Mouse (Mus musculus) adrenal gland, adult 8-10 months (tissue): ENCODE results near the gene Lmf1. TPM values are rescaled to one million over a fixed set of nuclear protein-coding genes. Genes with fewer than 3 reads are reported as not detected.

Source experiments
- DNase-seq: peaks from one replicate; pipeline ENCODE4 v3.0.0; 2022
- total RNA-seq, 4 experiments: library from RNA; stranded (reverse); gene quantifications; 2 replicates each; pipeline ENCODE4 v1.2.4; 2022

Lmf1 gene
- total RNA-seq, 4 experiments from 2014 or later = 36.0 to 39.9 (median 38.2) TPM

GRCm38 (mm10) chr17:25608137-25608785, 29.4 kb downstream of the Lmf1 start:
- DNase-seq = no peak

GRCm38 (mm10) chr17:25608821-25609505, 30.1 kb downstream of the Lmf1 start:
- DNase-seq = no peak

GRCm38 (mm10) chr17:25609506-25609828, 30.6 kb downstream of the Lmf1 start:
- DNase-seq = no peak

DNA sequence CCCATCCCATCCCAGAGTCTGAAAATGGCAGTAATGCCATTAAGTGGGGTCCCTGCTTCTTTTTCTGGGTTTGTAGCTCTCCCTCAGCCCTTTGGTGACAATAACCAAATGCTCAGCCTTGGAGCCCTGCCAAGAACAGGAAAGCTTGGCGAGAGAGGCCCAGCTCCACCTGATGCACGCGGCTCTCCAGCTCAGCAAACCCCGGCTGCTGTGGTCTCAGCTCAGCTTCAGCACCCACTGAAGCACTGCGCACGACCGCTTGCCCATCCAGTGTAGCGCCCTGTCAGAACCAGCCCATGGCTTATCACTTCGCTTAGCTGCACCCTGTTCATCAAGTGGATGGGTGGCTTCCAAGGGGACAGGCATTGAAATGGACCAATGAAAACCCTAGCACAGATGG, 31.3 kb downstream of the Lmf1 start:
- DNase-seq = peak; percentile 8

GRCm38 (mm10) chr17:25612537-25612936, 33.7 kb downstream of the Lmf1 start:
- no peak for DNase-seq

GRCm38 (mm10) chr17:25613323-25613722, 34.4 kb downstream of the Lmf1 start:
- no peak for DNase-seq

GRCm38 (mm10) chr17:25614723-25615510, 36.0 kb downstream of the Lmf1 start:
- no peak for DNase-seq

- peak; percentile 25 for DNase-seq
Observed at GRCm38 (mm10) chr17:25618508-25619056, 39.7 kb downstream of the Lmf1 start.

GRCm38 (mm10) chr17:25623441-25623840, 44.6 kb downstream of the Lmf1 start:
- DNase-seq = no peak

GRCm38 (mm10) chr17:25623935-25624334, 45.0 kb downstream of the Lmf1 start:
- no peak for DNase-seq

DNA sequence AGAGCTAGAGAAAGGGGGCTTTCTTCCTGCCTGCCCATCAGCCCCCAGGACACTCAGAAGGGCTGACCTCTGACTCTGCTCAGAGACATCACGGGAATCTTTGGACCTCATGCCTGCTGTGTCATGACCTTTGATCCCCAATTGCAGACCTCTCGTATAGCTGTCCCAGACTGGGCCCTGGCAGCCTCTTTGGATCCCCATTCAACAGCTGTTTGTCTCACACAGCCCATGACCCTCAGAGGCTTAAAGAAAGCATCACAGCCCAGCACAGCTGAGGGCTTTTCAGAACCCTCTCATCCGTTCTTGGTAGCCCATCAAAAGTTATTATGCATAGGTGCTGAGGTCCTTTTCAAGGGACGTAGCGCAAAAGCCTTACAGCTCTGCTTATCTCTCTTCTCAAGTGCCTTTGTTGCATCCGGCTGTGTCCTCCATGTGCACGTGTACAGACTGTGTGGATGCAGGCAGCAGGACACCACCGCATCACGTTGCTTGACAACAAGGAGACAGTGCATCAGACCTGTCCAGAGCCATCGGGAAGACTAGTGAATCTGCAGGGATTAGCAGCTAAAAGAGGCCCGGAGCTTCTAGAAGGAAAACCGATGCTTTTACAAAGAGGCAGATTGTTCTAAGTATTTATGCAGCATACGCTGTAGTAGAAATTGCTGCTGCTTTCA, 45.7 kb downstream of the Lmf1 start:
- DNase-seq = no peak

DNA sequence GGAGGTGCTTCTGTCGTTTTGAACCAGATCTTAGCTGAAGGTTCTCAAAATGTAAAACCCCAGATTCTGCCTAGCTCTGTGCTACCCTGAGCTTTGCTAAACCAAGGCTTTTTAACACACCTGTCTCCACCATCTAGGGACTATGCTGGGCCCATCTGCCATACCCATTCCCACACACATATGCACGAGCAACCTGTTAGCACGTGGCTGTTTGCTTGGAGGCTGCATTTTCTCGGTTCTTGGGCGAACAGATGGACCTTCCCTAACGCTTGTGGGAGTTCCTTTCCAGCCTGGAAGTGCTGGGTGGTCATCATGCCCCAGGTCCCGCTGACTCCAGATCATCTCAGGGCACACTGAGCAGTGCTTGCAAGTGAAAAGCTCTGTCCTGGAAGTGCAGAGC, 46.4 kb downstream of the Lmf1 start:
- DNase-seq = no peak

GRCm38 (mm10) chr17:25626196-25627043, 47.5 kb downstream of the Lmf1 start:
- DNase-seq = no peak

- no peak for DNase-seq
Observed at GRCm38 (mm10) chr17:25630313-25630712, 51.4 kb downstream of the Lmf1 start.

- DNase-seq = no peak
Observed at GRCm38 (mm10) chr17:25634070-25634469, 55.2 kb downstream of the Lmf1 start.

GRCm38 (mm10) chr17:25635387-25635786, 56.5 kb downstream of the Lmf1 start:
- DNase-seq = no peak

- no peak for DNase-seq
Observed at GRCm38 (mm10) chr17:25635806-25636205, 56.9 kb downstream of the Lmf1 start.

DNA sequence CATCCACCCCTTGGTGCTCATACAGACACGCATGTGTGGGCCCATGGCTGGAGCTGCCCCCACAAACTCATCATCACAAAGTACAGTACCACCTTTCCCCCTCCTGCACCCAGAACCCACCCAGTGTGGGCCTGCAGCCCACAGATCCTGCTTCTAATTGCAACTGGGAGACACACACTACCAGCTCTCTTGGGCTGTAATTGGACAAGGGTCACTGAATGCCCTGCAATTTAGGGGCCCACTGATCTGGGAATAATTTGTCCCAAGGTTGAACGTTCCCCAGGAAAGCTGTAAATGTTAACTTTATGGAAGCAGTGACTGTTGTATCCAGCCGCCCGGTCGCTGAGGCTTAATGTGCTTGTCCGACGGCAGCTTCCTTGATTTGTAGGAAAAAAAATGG, 59.1 kb downstream of the Lmf1 start:
- no peak for DNase-seq

- no peak for DNase-seq
Observed at GRCm38 (mm10) chr17:25638442-25638841, 59.6 kb downstream of the Lmf1 start.

DNA sequence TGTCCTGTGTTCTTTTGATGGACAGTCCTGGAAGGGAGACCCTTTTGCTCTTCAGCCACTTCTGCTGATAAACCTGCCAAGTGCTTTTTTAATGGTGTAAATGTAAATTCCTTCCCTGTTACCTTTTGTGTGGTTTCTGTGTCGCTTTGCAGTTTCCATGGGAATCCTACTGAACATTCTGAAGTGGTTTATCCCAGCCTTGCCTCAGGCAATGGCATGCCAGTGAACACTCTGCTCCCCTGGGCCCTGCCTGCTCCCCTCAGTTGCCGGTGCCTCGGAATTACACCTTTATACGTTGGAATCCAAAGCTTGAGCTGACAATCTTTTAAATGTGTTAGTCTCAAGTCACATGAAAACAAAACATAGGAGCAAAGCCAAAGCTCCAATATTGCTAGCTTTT, 62.1 kb downstream of the Lmf1 start:
- no peak for DNase-seq

GRCm38 (mm10) chr17:25642032-25642431, 63.1 kb downstream of the Lmf1 start:
- DNase-seq = peak; percentile 91
